8 mouse cellular contexts compared by ENCODE assay signal in genomic region chr12:51827958-51828650, GRCm38 (mm10). TPM values are rescaled to one million over a fixed set of nuclear protein-coding genes. Genes with fewer than 3 reads are reported as not detected.
DNase-seq lines count a peak whose midpoint lies in the region; ATAC-seq and TF ChIP-seq lines count a peak whose summit lies in the region.

No protein-coding gene starts in this region.

- peak overlapping the region; percentile 92 for H3K4me3 ChIP-seq in gastrocnemius, adult 2 months
- peak overlapping the region; percentile 92 for H3K4me3 ChIP-seq in testis, adult 2 months (ENCODE audit: control insufficient read depth, low read depth, low read length)
- peak overlapping the region; percentile 91 for H3K4me3 ChIP-seq in limb, embryonic 15.5 days
- peak overlapping the region; percentile 98 for H3K4me3 ChIP-seq in stomach, embryonic 16.5 days (replicated peaks; ENCODE audit: low read length)

- intact Hi-C loops in gastrocnemius, adult 2 months (cut with DNase I), result loop anchor here (5.0 to 10.0 kb wide), 2 partner anchors 54 to 137 kb away; no protein-coding TSS in a partner anchor

- no peak for TF ChIP-seq CTCF in gastrocnemius, adult 2 months (IDR thresholded peaks at IDR 0.05)
- TF ChIP-seq CTCF in testis, adult 2 months (IDR thresholded peaks at IDR 0.05; ENCODE audit: control insufficient read depth, insufficient read depth, insufficient replicate concordance, low read depth, low read length), result no peak

- H3K4me2 ChIP-seq in limb, embryonic 15.5 days, result peak overlapping the region; percentile 58
- H3K4me2 ChIP-seq in stomach, embryonic 16.5 days (ENCODE audit: low read depth, low read length), result peak overlapping the region; percentile 74

- peak overlapping the region; percentile 98 for H3K9ac ChIP-seq in limb, embryonic 15.5 days
- H3K9ac ChIP-seq in stomach, embryonic 16.5 days (ENCODE audit: low read length), result peak overlapping the region; percentile 100

- H3K36me3 ChIP-seq in testis, adult 2 months (ENCODE audit: control insufficient read depth, insufficient read depth, low read length), result no peaks in the 10 kb centered on the region; the same call in 1 of the 2 replicates
- peaks cover 17% of the 10 kb centered on the region for H3K36me3 ChIP-seq in limb, embryonic 15.5 days
- H3K36me3 ChIP-seq in stomach, embryonic 16.5 days (ENCODE audit: control insufficient read depth, insufficient read depth, low read length), result peaks cover 7% of the 10 kb centered on the region; the same call in 1 of the 2 replicates

- no peaks in the 10 kb centered on the region for H3K9me3 ChIP-seq in limb, embryonic 15.5 days
- H3K9me3 ChIP-seq in stomach, embryonic 16.5 days (replicated peaks; ENCODE audit: control insufficient read depth, low read length), result no peaks in the 10 kb centered on the region

- WGBS in limb, embryonic 15.5 days, result 12% methylated on average over 6 of the region's 6 CpGs
- 9% methylated on average over 6 of the region's 6 CpGs for WGBS in stomach, embryonic 16.5 days

- no peaks in the 10 kb centered on the region for H3K4me1 ChIP-seq in testis, adult 2 months (ENCODE audit: control insufficient read depth, insufficient read depth, low read length)
- H3K4me1 ChIP-seq in limb, embryonic 15.5 days, result peaks cover 14% of the 10 kb centered on the region
- H3K4me1 ChIP-seq in stomach, embryonic 16.5 days (ENCODE audit: control insufficient read depth, insufficient read depth, low read length), result peaks cover 7% of the 10 kb centered on the region

- H3K27ac ChIP-seq in gastrocnemius, adult 2 months, result peak overlapping the region; percentile 99
- H3K27ac ChIP-seq in testis, adult 2 months (ENCODE audit: control insufficient read depth, insufficient read depth, low read depth, low read length), result peak overlapping the region; percentile 88
- H3K27ac ChIP-seq in limb, embryonic 15.5 days, result peak overlapping the region; percentile 99
- peak overlapping the region; percentile 99 for H3K27ac ChIP-seq in stomach, embryonic 16.5 days (ENCODE audit: low read length)

- TF ChIP-seq POLR2A in testis, adult 2 months (IDR thresholded peaks at IDR 0.05; ENCODE audit: control insufficient read depth, low read depth, low read length), result no peak

- no peaks in the 10 kb centered on the region for H3K27me3 ChIP-seq in testis, adult 2 months (ENCODE audit: control insufficient read depth, insufficient read depth, low read length)
- no peaks in the 10 kb centered on the region for H3K27me3 ChIP-seq in limb, embryonic 15.5 days
- no peaks in the 10 kb centered on the region for H3K27me3 ChIP-seq in stomach, embryonic 16.5 days (ENCODE audit: control insufficient read depth, insufficient read depth, low read length)

- no peak for DNase-seq in gastrocnemius, adult 2 months
- no peak for DNase-seq in gastrocnemius, adult 8-10 months (ENCODE audit: low spot score in 2 of 2)
- no peak for DNase-seq in testis, postnatal 10 days (ENCODE audit: low spot score)
- DNase-seq in spleen, postnatal 10 days (ENCODE audit: low spot score in 2 of 2), result no peak
- DNase-seq in gastrocnemius, postnatal 4 days (ENCODE audit: low spot score in 2 of 2), result no peak

- ATAC-seq in limb, embryonic 15.5 days (ENCODE audit: insufficient number of reproducible peaks, low FRiP score, low TSS enrichment, low read depth), result no peak
- ATAC-seq in stomach, embryonic 16.5 days (ENCODE audit: insufficient read depth, low FRiP score), result no peak

RNA-seq across cellular contexts. Expression of gene Hectd1, which starts 1.2 kb away (rescaled TPM):
- total RNA-seq in gastrocnemius, adult 2 months (2021), result 100 to 1,000 TPM in 1 of 2 experiments, 10 to 100 TPM in 1; 98.6 to 100 TPM
- total RNA-seq in gastrocnemius, adult 8-10 months (2022), result 10 to 100 TPM; 90.1 to 99.0 (median 95.5) TPM
- polyA plus RNA-seq in testis, adult 2 months (2012; rRNA removed), result 11.4 and 13.4 TPM in 2 replicates
- 36.5 and 38.9 TPM in 2 replicates for polyA plus RNA-seq in limb, embryonic 15.5 days (2015; fragmentation: Nextera tagmentation; extraction: Ambion mirVana)
- 36.7 and 37.4 TPM in 2 replicates for polyA plus RNA-seq in stomach, embryonic 16.5 days (2015; fragmentation: Nextera tagmentation; extraction: Ambion mirVana)
- 100 to 1,000 TPM in 1 of 2 experiments, 10 to 100 TPM in 1; 91.2 to 104 TPM for total RNA-seq in gastrocnemius, postnatal 4 days (2021)
